Mouse (Mus musculus) stomach, postnatal 0 days (tissue): ENCODE measurements around the gene Pcsk2.

Experiments
- CTCF ChIP-seq: IDR thresholded peaks from 2 replicates; pipeline ENCODE4 v1.5.1; 2016; ENCODE audit warnings: antibody characterized with exemption, low read depth, mild to moderate bottlenecking, moderate library complexity
- EP300 ChIP-seq: optimal IDR thresholded peaks from 2 replicates; pipeline ENCODE3; 2016; ENCODE audit warnings: antibody characterized with exemption

DNA sequence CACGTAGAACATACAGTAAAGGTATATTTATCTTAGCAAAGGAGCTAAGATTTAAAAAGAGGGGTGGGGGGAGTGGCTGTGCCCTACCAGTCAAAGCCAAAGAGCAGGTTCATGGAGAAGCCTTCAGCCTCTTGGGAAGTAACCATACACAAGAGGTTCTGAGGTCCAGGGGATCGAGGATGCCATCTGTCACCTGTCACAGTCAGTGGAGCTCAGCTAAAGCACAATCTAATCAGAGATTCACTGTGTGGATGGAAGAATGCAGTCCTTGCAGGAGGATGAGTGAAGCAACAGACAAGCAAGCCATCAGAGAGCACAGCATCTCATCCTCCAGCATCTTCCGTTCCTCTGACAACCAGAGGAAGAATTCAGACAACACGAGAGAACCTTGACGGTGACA lies 244.0 kb downstream of the Pcsk2 start:
- TF ChIP-seq EP300, result no peak
- TF ChIP-seq CTCF, result no peak
